In the genomic region with DNA sequence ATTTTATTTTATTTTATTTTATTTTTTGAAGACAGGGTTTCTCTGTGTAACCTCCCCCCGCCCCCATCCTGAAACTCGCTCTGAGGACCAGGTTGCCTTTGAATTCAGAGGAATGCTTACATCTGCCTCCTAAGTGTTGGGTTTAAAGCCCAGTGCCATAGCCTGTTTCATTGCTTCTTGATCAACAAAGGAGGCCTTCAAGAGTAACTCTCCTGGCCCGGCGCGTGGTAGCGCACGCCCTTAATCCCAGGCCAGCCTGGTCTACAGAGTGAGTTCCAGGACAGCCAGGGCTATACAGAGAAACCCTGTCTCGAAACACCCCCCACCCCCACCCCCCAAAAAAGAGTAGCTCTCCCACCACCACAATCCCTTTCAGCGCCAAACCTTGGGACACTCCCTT, we compare ENCODE assay signal across 11 mouse cellular contexts. TPM values are rescaled to one million over a fixed set of nuclear protein-coding genes. Genes with fewer than 3 reads are reported as not detected.
DNase-seq lines count a peak whose midpoint lies in the region; ATAC-seq and TF ChIP-seq lines count a peak whose summit lies in the region.
"Had no signal": no experiment of that assay in that cellular context is flagged by ENCODE, and none has a peak within 500 bp of the region (broad histone marks: within the 10 kb centered on the region; RNA-seq: fewer than 3 reads in every experiment).

No protein-coding gene starts in this region.

- DNase-seq in kidney, postnatal 10 days, result no peak
- DNase-seq in embryonic facial prominence, embryonic 10.5 days (ENCODE audit: low spot score), result peak; percentile 30
- DNase-seq in liver, postnatal 0 days, result no peak
- no peak for DNase-seq in urinary bladder, adult 18-20 months (ENCODE audit: low spot score in 2 of 2)
- DNase-seq: B cell, adult 2 months had no signal

- no peak overlapping the region for H3K9ac ChIP-seq in forebrain, embryonic 12.5 days
- H3K9ac ChIP-seq in forebrain, embryonic 16.5 days (replicated peaks; ENCODE audit: low read depth, low read length), result no peak overlapping the region
- H3K9ac ChIP-seq in kidney, embryonic 15.5 days, result no peak overlapping the region
- no peak overlapping the region for H3K9ac ChIP-seq in liver, postnatal 0 days (replicated peaks)

- H3K4me2 ChIP-seq in forebrain, embryonic 12.5 days, result peak overlapping the region; percentile 80; the same call in 1 of the 2 replicates
- H3K4me2 ChIP-seq in forebrain, embryonic 16.5 days (ENCODE audit: low read length), result no peak overlapping the region
- H3K4me2 ChIP-seq in kidney, embryonic 15.5 days, result peak overlapping the region; percentile 94
- peak overlapping the region; percentile 75; the same call in 1 of the 2 replicates for H3K4me2 ChIP-seq in liver, postnatal 0 days (ENCODE audit: low read depth, low read length)

- H3K9me3 ChIP-seq in forebrain, embryonic 12.5 days, result no peaks in the 10 kb centered on the region
- no peaks in the 10 kb centered on the region for H3K9me3 ChIP-seq in forebrain, embryonic 16.5 days (ENCODE audit: control insufficient read depth, low read length)
- H3K9me3 ChIP-seq in kidney, embryonic 15.5 days (replicated peaks), result no peaks in the 10 kb centered on the region
- H3K9me3 ChIP-seq in embryonic facial prominence, embryonic 10.5 days, result no peaks in the 10 kb centered on the region
- H3K9me3 ChIP-seq in liver, postnatal 0 days (ENCODE audit: low read length), result no peaks in the 10 kb centered on the region
- H3K9me3 ChIP-seq: hindbrain, embryonic 15.5 days had no signal

- peaks cover 17% of the 10 kb centered on the region for H3K27me3 ChIP-seq in forebrain, embryonic 12.5 days
- peaks cover 3% of the 10 kb centered on the region; the same call in 1 of the 2 replicates for H3K27me3 ChIP-seq in forebrain, embryonic 16.5 days (replicated peaks; ENCODE audit: control insufficient read depth, insufficient read depth, low read length)
- no peaks in the 10 kb centered on the region for H3K27me3 ChIP-seq in kidney, embryonic 15.5 days
- peaks cover 27% of the 10 kb centered on the region for H3K27me3 ChIP-seq in embryonic facial prominence, embryonic 10.5 days (replicated peaks; ENCODE audit: low read depth, poor library complexity, severe bottlenecking)
- peaks cover 31% of the 10 kb centered on the region for H3K27me3 ChIP-seq in liver, postnatal 0 days (ENCODE audit: insufficient read depth, low read length)
- H3K27me3 ChIP-seq: Patski had no signal

- no peak for ATAC-seq in forebrain, embryonic 12.5 days (ENCODE audit: low FRiP score)
- ATAC-seq in forebrain, embryonic 16.5 days, result no peak
- ATAC-seq in kidney, embryonic 15.5 days (replicated peaks; ENCODE audit: low FRiP score), result no peak
- no peak for ATAC-seq in liver, postnatal 0 days
- no peak for ATAC-seq in granulocyte monocyte progenitor cell, adult 5-6 weeks (replicated peaks; ENCODE audit: poor library complexity, severe bottlenecking)

- H3K4me3 ChIP-seq in forebrain, embryonic 12.5 days (replicated peaks), result no peak overlapping the region
- H3K4me3 ChIP-seq in forebrain, embryonic 16.5 days (replicated peaks; ENCODE audit: low read length), result no peak overlapping the region
- H3K4me3 ChIP-seq in kidney, embryonic 15.5 days (replicated peaks), result peak overlapping the region; percentile 55; the same call in 1 of the 2 replicates
- peak overlapping the region; percentile 80; the same call in 1 of the 2 replicates for H3K4me3 ChIP-seq in embryonic facial prominence, embryonic 10.5 days
- no peak overlapping the region for H3K4me3 ChIP-seq in liver, postnatal 0 days (ENCODE audit: low read depth, low read length)

- no peak overlapping the region for H3K27ac ChIP-seq in forebrain, embryonic 12.5 days
- H3K27ac ChIP-seq in forebrain, embryonic 16.5 days (ENCODE audit: low read length), result no peak overlapping the region
- H3K27ac ChIP-seq in kidney, embryonic 15.5 days, result no peak overlapping the region
- H3K27ac ChIP-seq in embryonic facial prominence, embryonic 10.5 days (replicated peaks), result peak overlapping the region; percentile 95; the same call in 1 of the 2 replicates
- no peak overlapping the region for H3K27ac ChIP-seq in liver, postnatal 0 days (ENCODE audit: low read depth)
- H3K27ac ChIP-seq: hindbrain, embryonic 15.5 days had no signal

- TF ChIP-seq CTCF in liver, postnatal 0 days (IDR thresholded peaks at IDR 0.05; ENCODE audit: low read depth), result no peak

- TF ChIP-seq EP300 in liver, postnatal 0 days (IDR thresholded peaks at IDR 0.05; ENCODE audit: low read depth), result no peak

- H3K4me1 ChIP-seq in forebrain, embryonic 12.5 days, result peaks cover 47% of the 10 kb centered on the region
- H3K4me1 ChIP-seq in forebrain, embryonic 16.5 days (replicated peaks; ENCODE audit: control insufficient read depth, insufficient read depth, low read length), result peaks cover 45% of the 10 kb centered on the region
- peaks cover 46% of the 10 kb centered on the region for H3K4me1 ChIP-seq in kidney, embryonic 15.5 days
- H3K4me1 ChIP-seq in embryonic facial prominence, embryonic 10.5 days, result peaks cover 54% of the 10 kb centered on the region
- H3K4me1 ChIP-seq in liver, postnatal 0 days (ENCODE audit: insufficient read depth), result peaks cover 2% of the 10 kb centered on the region; the same call in 1 of the 2 replicates

- no peaks in the 10 kb centered on the region for H3K36me3 ChIP-seq in forebrain, embryonic 12.5 days (replicated peaks)
- no peaks in the 10 kb centered on the region for H3K36me3 ChIP-seq in forebrain, embryonic 16.5 days (ENCODE audit: control insufficient read depth, insufficient read depth)
- H3K36me3 ChIP-seq in kidney, embryonic 15.5 days, result peaks cover 7% of the 10 kb centered on the region; the same call in 1 of the 2 replicates
- no peaks in the 10 kb centered on the region for H3K36me3 ChIP-seq in embryonic facial prominence, embryonic 10.5 days (replicated peaks)
- H3K36me3 ChIP-seq in liver, postnatal 0 days (replicated peaks; ENCODE audit: insufficient read depth, low read length), result no peaks in the 10 kb centered on the region
- H3K36me3 ChIP-seq: hindbrain, embryonic 15.5 days had no signal

- WGBS in forebrain, embryonic 12.5 days, result 43% methylated on average over 9 of the region's 9 CpGs
- WGBS in forebrain, embryonic 16.5 days, result 72% methylated on average over 9 of the region's 9 CpGs
- 69% methylated on average over 9 of the region's 9 CpGs for WGBS in kidney, embryonic 15.5 days
- 45% methylated on average over 9 of the region's 9 CpGs for WGBS in embryonic facial prominence, embryonic 10.5 days
- WGBS in liver, postnatal 0 days (ENCODE audit: insufficient replicate concordance), result 83% methylated on average over 9 of the region's 9 CpGs

RNA-seq across cellular contexts. Expression of gene Ccn1, which starts 4.2 kb away (rescaled TPM):
- 43.9 and 44.1 TPM in 2 replicates for polyA plus RNA-seq in forebrain, embryonic 12.5 days (2016; fragmentation: Nextera tagmentation; extraction: Ambion mirVana)
- 25.4 and 32.1 TPM in 2 replicates for polyA plus RNA-seq in forebrain, embryonic 16.5 days (2015; fragmentation: Nextera tagmentation; extraction: Ambion mirVana)
- polyA plus RNA-seq in kidney, embryonic 15.5 days (2015; fragmentation: Nextera tagmentation; extraction: Ambion mirVana), result 67.7 and 68.6 TPM in 2 replicates
- 40.2 and 42.2 TPM in 2 replicates for polyA plus RNA-seq in embryonic facial prominence, embryonic 10.5 days (2016; fragmentation: Nextera tagmentation; extraction: Ambion mirVana)
- polyA plus RNA-seq in liver, postnatal 0 days (2015; fragmentation: Nextera tagmentation; extraction: Ambion mirVana), result 3.5 and 3.9 TPM in 2 replicates
- not detected in 2 replicates for total RNA-seq in granulocyte monocyte progenitor cell, adult 5-6 weeks (2014; fragmentation: Nextera tagmentation)
- total RNA-seq in granulocyte monocyte progenitor cell, adult 5-6 weeks (2017), result not detected in 2 replicates

Comparison
In these comparisons a context has a peak if more than half of its experiments do, and no peak if none do; other contexts are left out.
1. H3K4me3 ChIP-seq: peak in kidney, embryonic 15.5 days (single experiment) and embryonic facial prominence, embryonic 10.5 days (single experiment); none in forebrain, embryonic 12.5 days (single experiment), forebrain, embryonic 16.5 days (single experiment) and liver, postnatal 0 days (single experiment).